Mouse (Mus musculus) olfactory bulb, adult 2 months (tissue): Measurements from ENCODE around the gene Hyal5.

ENCODE experiments used
- CTCF ChIP-seq: fragments of 200-500 bp; IDR thresholded peaks from 2 replicates; pipeline ENCODE4 v1.5.1; 2012; ENCODE audit warnings: low read depth, mild to moderate bottlenecking, low read length, moderate library complexity; ENCODE audit not compliant: insufficient read depth
- POLR2A ChIP-seq: fragments of 200-500 bp; IDR thresholded peaks from 2 replicates; pipeline ENCODE4 v1.6.1; 2012; ENCODE audit warnings: mild to moderate bottlenecking, low read depth, low read length, moderate library complexity; ENCODE audit not compliant: insufficient read depth

DNA sequence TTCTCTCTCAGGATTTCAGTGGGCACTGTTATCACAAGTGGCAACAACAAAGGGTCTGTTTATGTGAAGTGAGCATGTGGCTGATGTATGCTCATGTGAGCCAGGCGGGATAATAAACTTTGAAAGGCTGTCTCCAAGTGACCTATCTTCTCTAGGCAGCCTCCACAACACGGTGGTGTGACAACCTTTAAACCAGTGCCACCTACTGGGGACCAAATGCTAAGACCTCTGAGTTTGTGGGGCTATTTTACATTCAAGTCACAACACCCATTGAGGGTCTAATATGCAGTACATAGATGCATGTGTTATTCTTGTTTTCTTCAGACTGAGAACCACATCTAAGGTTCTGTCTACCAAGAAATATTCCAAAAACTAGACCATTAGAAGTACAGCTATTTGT lies 35.7 kb upstream of the Hyal5 start:
- no peak for TF ChIP-seq POLR2A
- no peak for TF ChIP-seq CTCF
